In genomic region chr7:135406761-135407160, GRCm38 (mm10) we compare ENCODE assay signal across 49 mouse cellular contexts. TPM values are rescaled to one million over a fixed set of nuclear protein-coding genes. Genes with fewer than 3 reads are reported as not detected.
"Had no signal": no experiment of that assay in that cellular context is flagged by ENCODE, and none has a peak within 500 bp of the region (broad histone marks: within the 10 kb centered on the region; RNA-seq: fewer than 3 reads in every experiment).

No protein-coding gene starts in this region.

- H3K27ac ChIP-seq: heart, embryonic 13.5 days; heart, embryonic 15.5 days; hindbrain, embryonic 10.5 days; hindbrain, embryonic 12.5 days; hindbrain, embryonic 13.5 days; hindbrain, embryonic 14.5 days; hindbrain, embryonic 15.5 days; hindbrain, postnatal 0 days; intestine, embryonic 15.5 days; kidney, embryonic 15.5 days; kidney, postnatal 0 days; layer of hippocampus, adult 2 months; left cerebral cortex, adult 2 months had no signal

- H3K36me3 ChIP-seq: heart, embryonic 12.5 days; heart, embryonic 13.5 days; heart, embryonic 15.5 days; hindbrain, embryonic 10.5 days; hindbrain, embryonic 12.5 days; hindbrain, embryonic 13.5 days; hindbrain, embryonic 15.5 days; intestine, embryonic 15.5 days; kidney, embryonic 15.5 days had no signal

- H3K9ac ChIP-seq: heart, embryonic 12.5 days; heart, embryonic 13.5 days; heart, embryonic 15.5 days; hindbrain, embryonic 12.5 days; hindbrain, embryonic 13.5 days; hindbrain, embryonic 14.5 days; hindbrain, embryonic 15.5 days; intestine, embryonic 15.5 days; kidney, embryonic 15.5 days had no signal

- H3K4me3 ChIP-seq: heart, embryonic 12.5 days; heart, embryonic 13.5 days; heart, embryonic 15.5 days; hindbrain, embryonic 10.5 days; hindbrain, embryonic 12.5 days; hindbrain, embryonic 13.5 days; hindbrain, embryonic 15.5 days; intestine, embryonic 15.5 days; kidney, embryonic 15.5 days; layer of hippocampus, adult 2 months; left cerebral cortex, adult 2 months had no signal

- H3K4me1 ChIP-seq: intestine, embryonic 15.5 days had no signal

- H3K9me3 ChIP-seq: heart, embryonic 12.5 days; heart, embryonic 13.5 days; heart, embryonic 15.5 days; hindbrain, embryonic 10.5 days; hindbrain, embryonic 12.5 days; hindbrain, embryonic 13.5 days; hindbrain, embryonic 15.5 days; intestine, embryonic 15.5 days; kidney, embryonic 15.5 days had no signal

- DNase-seq: heart, postnatal 10 days; heart, postnatal 14 days; heart, postnatal 36 days; heart, postnatal 4 days; kidney, adult 11 months; kidney, adult 18-20 months; kidney, adult 2 months; kidney, adult 8-10 months; kidney, adult 9 months; kidney, postnatal 10 days; kidney, postnatal 14 days; kidney, postnatal 25 days; kidney, postnatal 36 days; kidney, postnatal 4 days; layer of hippocampus, adult 9-11 months; layer of hippocampus, postnatal 36 days had no signal

RNA-seq across cellular contexts. Expression of gene Foxi2, which starts 3.3 kb away (rescaled TPM):
- total RNA-seq: heart, postnatal 10 days; heart, postnatal 14 days; heart, postnatal 25 days; heart, postnatal 36 days; heart, postnatal 4 days; hematopoietic stem cell, adult 5-6 weeks; layer of hippocampus, adult 18-20 months; layer of hippocampus, adult 2 months; layer of hippocampus, adult 8-10 months; layer of hippocampus, postnatal 10 days; layer of hippocampus, postnatal 14 days; layer of hippocampus, postnatal 25 days; layer of hippocampus, postnatal 36 days; left cerebral cortex, adult 18-20 months; left cerebral cortex, adult 2 months; left cerebral cortex, adult 8-10 months had no signal
- polyA plus RNA-seq: heart, embryonic 12.5 days; heart, embryonic 13.5 days; heart, embryonic 14.5 days; heart, embryonic 15.5 days; heart, embryonic 16.5 days; heart, postnatal 0 days; hindbrain, embryonic 13.5 days; hindbrain, embryonic 14.5 days; inflammation-experienced regulatory T-cells, adult 6 months; intestine, embryonic 14.5 days; intestine, embryonic 15.5 days; intestine, embryonic 16.5 days; intestine, postnatal 0 days; kidney, adult 2 months; kidney, embryonic 14.5 days; kidney, embryonic 15.5 days; kidney, embryonic 16.5 days; kidney, postnatal 0 days; large intestine, adult 2 months had no signal
